Mouse (Mus musculus): ENCODE measurements around the gene Nol6.

DNA sequence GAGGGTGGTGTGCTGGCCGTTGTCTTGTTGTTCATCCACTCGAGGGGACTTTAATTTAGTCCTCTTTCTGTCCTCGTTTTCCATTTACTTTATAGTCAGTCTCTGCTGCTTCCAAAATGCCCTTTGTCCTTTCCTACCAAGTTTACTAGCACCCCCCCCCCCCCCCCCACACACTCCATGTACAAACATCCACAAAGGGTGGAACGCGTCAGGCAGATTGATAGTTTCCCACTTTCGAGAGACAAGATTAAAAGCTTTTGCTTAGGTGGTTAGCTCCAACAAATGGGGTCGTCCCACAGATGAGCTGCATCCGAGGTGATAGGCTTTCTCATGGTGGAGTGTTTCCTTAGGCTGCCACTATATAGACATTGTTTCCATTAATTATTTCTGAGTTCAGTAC, 12.6 kb upstream of the Nol6 start:
- TF ChIP-seq CTCF (IDR thresholded peaks at IDR 0.05; ENCODE audit: insufficient read depth, low read depth, low read length) = no peak
- TF ChIP-seq POLR2A (IDR thresholded peaks at IDR 0.05; ENCODE audit: insufficient read depth, low read depth, low read length) = no peak

Data from olfactory bulb, adult 2 months (tissue).